Mouse (Mus musculus) midbrain, embryonic 13.5 days (tissue): ENCODE measurements around the gene Olfr850. TPM values are rescaled to one million over a fixed set of nuclear protein-coding genes. Genes with fewer than 3 reads are reported as not detected.

Experiments
- ATAC-seq: fragments of 200-750 bp; cut with Nextera tagmentation; 2 replicates; pipeline ENCODE4 v1.8.0; 2017; ENCODE audit warnings: mild to moderate bottlenecking, moderate TSS enrichment, moderate library complexity
- H3K27ac ChIP-seq: fragments of 300-500 bp; sonication (generic); 2 replicates; pipeline ENCODE4 v1.5.1; 2015; ENCODE audit warnings: inconsistent platforms, mild to moderate bottlenecking, moderate library complexity
- H3K27me3 ChIP-seq: fragments of 300-500 bp; sonication (generic); 2 replicates; pipeline ENCODE4 v1.6.1; 2015; ENCODE audit warnings: mild to moderate bottlenecking, inconsistent platforms
- H3K36me3 ChIP-seq: fragments of 300-500 bp; sonication (generic); 2 replicates; pipeline ENCODE4 v1.6.1; 2015; ENCODE audit warnings: mild to moderate bottlenecking, inconsistent platforms
- H3K4me1 ChIP-seq: fragments of 300-500 bp; sonication (generic); replicated peaks from 2 replicates; pipeline ENCODE4 v1.6.1; 2015; ENCODE audit warnings: inconsistent platforms
- H3K4me2 ChIP-seq: fragments of 300-500 bp; sonication (generic); replicated peaks from 2 replicates; pipeline ENCODE4 v1.6.1; 2015; ENCODE audit warnings: moderate library complexity, mild to moderate bottlenecking, inconsistent platforms
- H3K4me3 ChIP-seq: fragments of 300-500 bp; sonication (generic); replicated peaks from 2 replicates; pipeline ENCODE4 v1.5.1; 2015; ENCODE audit warnings: mild to moderate bottlenecking, inconsistent platforms
- H3K9ac ChIP-seq: fragments of 300-500 bp; sonication (generic); replicated peaks from 2 replicates; pipeline ENCODE4 v1.6.1; 2015; ENCODE audit warnings: mild to moderate bottlenecking, inconsistent platforms
- H3K9me3 ChIP-seq: fragments of 300-500 bp; sonication (generic); 2 replicates; pipeline ENCODE4 v1.6.1; 2016; ENCODE audit warnings: mild to moderate bottlenecking, inconsistent platforms
- WGBS: fragments of 180-500 bp; shearing (Covaris S2); methylation state at CpG from one replicate; pipeline ENCODE4 v1.1.7; 2015; 5-methylcytosine and 5-hydroxymethylcytosine counted together
- polyA plus RNA-seq: library from polyadenylated mRNA; unstranded; fragments of >200 nt; fragmentation: Nextera tagmentation; extraction: Ambion mirVana; gene quantifications from 2 replicates; pipeline ENCODE4 v1.2.1, GENCODE M21; 2015

Gene Olfr850
- not detected in 2 replicates for polyA plus RNA-seq

GRCm38 (mm10) chr9:19478148-19478547 lies at the start of gene Olfr850:
Gene Olfr850 (minus strand): TSS chr9:19478248.
- no peak for ATAC-seq
- Histone ChIP-seq H3K4me3 (no peak within 1 kb of the TSS), H3K4me2 (no peak within 1 kb of the TSS), H3K27ac (no peak within 1 kb of the TSS), H3K27me3 (no peaks in the 10 kb centered on the region), H3K9me3 (peaks cover 12% of the 10 kb centered on the region; the same call in 1 of the 2 replicates), H3K4me1 (no peaks in the 10 kb centered on the region), H3K36me3 (no peaks in the 10 kb centered on the region), H3K9ac (no peak within 1 kb of the TSS)

- Histone ChIP-seq H3K27me3 (no peaks in the 10 kb centered on the region), H3K4me3 (no peak within 1 kb of the TSS), H3K4me1 (no peaks in the 10 kb centered on the region), H3K27ac (no peak within 1 kb of the TSS), H3K9ac (no peak within 1 kb of the TSS), H3K36me3 (no peaks in the 10 kb centered on the region), H3K4me2 (no peak within 1 kb of the TSS), H3K9me3 (peaks cover 18% of the 10 kb centered on the region; the same call in 1 of the 2 replicates)
- ATAC-seq = no peak
Observed at GRCm38 (mm10) chr9:19492995-19493394, 14.9 kb upstream of the Olfr850 start, which contains the start of gene Olfr851. Gene Olfr851 (plus strand): TSS chr9:19493295.

GRCm38 (mm10) chr9:19439966-19440365 lies 38.1 kb downstream of the Olfr850 start, which contains the start of gene Olfr849:
Gene Olfr849 (plus strand): TSS chr9:19440266.
- no peak within 1 kb of the TSS for H3K4me3 ChIP-seq
- no peaks in the 10 kb centered on the region for H3K27me3 ChIP-seq
- H3K36me3 ChIP-seq = no peaks in the 10 kb centered on the region
- WGBS = 89% methylated on average over 2 of the region's 2 CpGs
- H3K27ac ChIP-seq = no peak within 1 kb of the TSS
- peaks cover 20% of the 10 kb centered on the region for H3K9me3 ChIP-seq
- ATAC-seq = no peak
- no peaks in the 10 kb centered on the region for H3K4me1 ChIP-seq
- no peak within 1 kb of the TSS for H3K4me2 ChIP-seq
- no peak within 1 kb of the TSS for H3K9ac ChIP-seq

Other genes with a start within 250 kb of the Olfr850 start
- not detected in 2 replicates for gene Olfr843, start 226.3 kb downstream of the Olfr850 start, polyA plus RNA-seq
- gene Olfr844, start 161.9 kb downstream of the Olfr850 start, polyA plus RNA-seq = not detected in 2 replicates
- not detected in 2 replicates for gene Olfr845, start 141.8 kb downstream of the Olfr850 start, polyA plus RNA-seq
- gene Olfr846, start 114.2 kb downstream of the Olfr850 start, polyA plus RNA-seq = not detected in 2 replicates
- not detected in 2 replicates for gene Olfr847, start 99.6 kb downstream of the Olfr850 start, polyA plus RNA-seq
- gene Olfr849, start 38.0 kb downstream of the Olfr850 start, polyA plus RNA-seq = not detected in 2 replicates
- gene Olfr851, start 15.0 kb upstream of the Olfr850 start, polyA plus RNA-seq = not detected in 2 replicates
- not detected in 2 replicates for gene Olfr853, start 62.8 kb upstream of the Olfr850 start, polyA plus RNA-seq
- not detected in 2 replicates for gene Olfr854, start 89.1 kb upstream of the Olfr850 start, polyA plus RNA-seq
- gene Olfr855, start 104.4 kb upstream of the Olfr850 start, polyA plus RNA-seq = not detected in 2 replicates
- 45.2 and 45.6 TPM in 2 replicates for gene Zfp317, start 143.9 kb upstream of the Olfr850 start, polyA plus RNA-seq
- gene Olfr857, start 231.2 kb upstream of the Olfr850 start, polyA plus RNA-seq = not detected in 2 replicates